Mouse (Mus musculus) adrenal gland, postnatal 4 days (tissue): ENCODE data around the gene Syt7. TPM values are rescaled to one million over a fixed set of nuclear protein-coding genes. Genes with fewer than 3 reads are reported as not detected.
A peak's percentile ranks its signal among the peaks of the same experiment; 100 is the strongest.

ENCODE experiments used
- DNase-seq, 2 experiments: peaks; one replicate each; pipeline ENCODE4 v3.0.0; 2021 to 2022; ENCODE audit warnings: low spot score in 2 of 2, mixed read lengths in 2 of 2
- total RNA-seq, 2 experiments: library from RNA; stranded (reverse); gene quantifications; 2 replicates each; pipeline ENCODE4 v1.2.3; 2021

The Syt7 gene
- total RNA-seq, 2 experiments from 2014 or later: 46.1 to 47.4 TPM

DNA sequence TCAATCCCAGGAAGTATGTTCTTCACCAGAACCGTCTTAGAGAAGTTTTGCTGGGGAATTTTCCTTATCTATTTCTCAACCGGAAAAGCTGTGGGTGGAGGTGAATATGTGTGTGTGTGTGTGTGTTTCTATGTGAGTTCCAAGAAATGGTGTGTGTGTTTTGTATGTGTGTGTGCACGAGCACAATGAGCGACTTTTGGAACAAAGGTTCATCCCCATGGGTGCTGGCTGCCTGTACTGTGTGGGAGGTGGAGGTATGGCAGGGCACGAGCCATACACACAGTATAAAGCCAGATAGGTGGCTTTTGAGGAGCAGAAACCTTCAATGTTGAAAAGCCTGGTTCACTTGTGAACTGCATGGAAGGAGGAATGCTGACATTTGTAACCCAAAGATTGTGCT is 1.2 kb upstream of the Syt7 start:
- no peak for DNase-seq

DNA sequence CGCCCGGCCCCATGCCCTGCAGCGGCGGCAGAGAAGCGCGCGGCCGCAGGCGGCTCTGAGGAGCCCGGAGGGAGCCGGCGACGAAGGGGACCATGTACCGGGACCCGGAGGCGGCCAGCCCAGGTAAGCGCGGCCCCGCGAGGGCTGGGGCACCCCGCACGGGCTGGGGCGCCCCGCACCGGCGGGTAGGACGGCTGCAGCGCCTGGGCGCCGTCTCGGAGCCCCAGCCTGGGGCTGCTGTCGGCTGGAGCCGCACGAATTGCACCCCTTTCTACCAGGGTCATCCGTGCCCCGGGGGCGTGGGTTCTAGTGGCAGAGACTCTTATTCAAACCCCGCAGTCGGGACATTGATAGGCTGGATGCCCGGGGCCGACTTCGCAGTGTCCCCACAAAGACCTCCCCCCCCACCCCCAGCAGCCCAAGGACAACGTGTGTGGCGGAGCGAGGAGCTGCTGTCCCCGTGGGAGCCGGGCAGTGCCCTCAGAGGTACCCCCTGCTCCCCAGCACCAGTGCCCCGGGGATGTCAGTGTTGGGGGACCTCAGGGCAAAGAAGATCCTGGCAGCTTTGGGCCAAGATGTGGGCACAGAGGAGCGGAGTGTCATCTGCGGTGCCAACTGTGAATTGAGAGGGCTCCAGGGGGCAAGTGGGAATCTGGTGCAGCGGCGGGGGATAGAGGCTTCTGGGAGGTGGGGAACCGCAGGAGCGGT is 655 bp downstream of the Syt7 start:
- DNase-seq: no peak

DNA sequence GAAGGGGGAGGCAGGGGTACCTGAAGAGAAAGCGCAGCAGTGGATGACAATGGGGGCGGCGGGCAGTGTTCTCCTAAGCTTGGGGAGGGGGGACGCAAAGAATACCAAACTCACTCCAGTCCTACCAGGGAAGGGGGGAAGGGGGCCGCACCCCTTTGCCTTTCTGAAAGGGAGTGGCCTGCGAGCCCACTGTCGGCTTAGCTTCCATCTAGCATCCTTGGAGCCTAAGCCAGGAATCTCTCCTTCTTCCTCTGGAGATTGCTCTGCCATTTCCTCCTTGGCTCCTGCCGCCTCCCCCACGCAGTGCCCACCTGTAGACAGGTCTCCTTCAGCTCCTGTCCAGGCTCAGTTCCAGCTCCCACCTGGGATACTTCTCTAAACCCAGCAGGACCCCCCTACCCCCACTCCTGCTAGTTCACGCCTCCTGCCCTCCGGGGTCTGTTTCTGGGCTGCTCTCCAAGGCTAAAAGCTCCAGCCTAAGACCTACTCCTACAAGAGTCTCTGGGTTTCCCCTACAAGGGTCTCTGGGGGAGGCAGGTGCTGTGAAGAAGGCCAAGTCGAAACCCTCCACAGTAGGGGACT is 1.3 kb downstream of the Syt7 start:
- DNase-seq: no peak

DNA sequence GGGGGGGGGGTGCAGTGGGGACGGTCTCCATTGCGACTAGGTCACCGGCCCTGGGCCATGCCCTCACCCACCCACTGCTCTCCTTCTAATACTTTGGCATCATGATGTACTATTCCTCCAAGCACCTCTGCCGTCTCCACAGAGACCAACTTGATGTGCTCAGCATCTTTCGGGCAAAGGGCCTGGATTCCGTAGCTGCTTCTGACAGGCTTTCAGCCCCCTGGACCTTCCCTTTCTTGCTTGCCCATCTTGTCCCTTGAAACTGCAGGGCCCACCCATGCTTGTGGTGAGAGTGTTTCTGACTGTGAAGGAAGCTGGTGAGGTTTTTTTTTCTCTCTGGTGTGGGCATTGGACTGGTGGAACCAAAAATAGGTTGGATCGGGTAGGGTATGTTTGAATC is 2.1 kb downstream of the Syt7 start:
- DNase-seq: no peak

DNA sequence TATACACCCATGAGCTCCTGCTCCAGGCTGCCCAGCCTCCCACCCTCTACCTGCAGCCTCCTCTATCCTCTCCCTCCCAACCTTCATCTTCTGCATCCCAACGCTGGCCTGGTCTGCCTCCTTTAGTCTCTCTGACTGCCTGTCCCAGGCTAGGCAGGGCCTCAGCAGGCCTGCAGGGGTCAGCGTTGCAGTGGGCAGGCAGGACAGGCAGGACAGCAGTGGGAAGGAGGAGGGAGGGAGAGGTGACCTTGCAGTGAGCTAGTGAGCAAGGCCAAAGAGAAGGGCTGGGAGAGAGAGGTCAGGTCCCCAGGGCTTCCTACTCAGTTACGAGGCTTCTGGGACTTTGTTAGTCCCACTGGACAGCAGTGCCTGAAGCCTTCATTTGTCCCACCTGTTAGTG is 3.1 kb downstream of the Syt7 start:
- peak in 1 of 2 experiments; percentile 35 for DNase-seq

DNA sequence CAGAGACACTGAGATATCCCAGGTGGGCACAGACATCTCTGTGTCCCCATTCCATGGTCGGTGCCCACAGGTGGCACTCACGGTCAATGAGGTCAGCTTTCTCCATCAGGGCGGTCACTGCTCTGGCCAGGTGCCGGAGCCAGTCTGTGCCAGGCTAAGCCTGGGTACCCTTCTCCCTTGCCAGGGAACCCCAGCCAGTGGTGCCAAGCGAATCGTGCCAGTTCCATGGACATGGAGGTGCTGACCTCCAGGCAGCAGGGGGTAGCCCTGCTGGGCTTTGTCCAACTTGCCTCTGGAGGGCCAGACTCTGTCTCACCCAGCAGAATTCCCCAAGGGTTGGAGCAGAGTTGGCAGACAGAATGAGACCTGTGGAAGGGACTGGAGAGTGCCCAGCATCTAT is 4.6 kb downstream of the Syt7 start:
- DNase-seq: no peak

DNA sequence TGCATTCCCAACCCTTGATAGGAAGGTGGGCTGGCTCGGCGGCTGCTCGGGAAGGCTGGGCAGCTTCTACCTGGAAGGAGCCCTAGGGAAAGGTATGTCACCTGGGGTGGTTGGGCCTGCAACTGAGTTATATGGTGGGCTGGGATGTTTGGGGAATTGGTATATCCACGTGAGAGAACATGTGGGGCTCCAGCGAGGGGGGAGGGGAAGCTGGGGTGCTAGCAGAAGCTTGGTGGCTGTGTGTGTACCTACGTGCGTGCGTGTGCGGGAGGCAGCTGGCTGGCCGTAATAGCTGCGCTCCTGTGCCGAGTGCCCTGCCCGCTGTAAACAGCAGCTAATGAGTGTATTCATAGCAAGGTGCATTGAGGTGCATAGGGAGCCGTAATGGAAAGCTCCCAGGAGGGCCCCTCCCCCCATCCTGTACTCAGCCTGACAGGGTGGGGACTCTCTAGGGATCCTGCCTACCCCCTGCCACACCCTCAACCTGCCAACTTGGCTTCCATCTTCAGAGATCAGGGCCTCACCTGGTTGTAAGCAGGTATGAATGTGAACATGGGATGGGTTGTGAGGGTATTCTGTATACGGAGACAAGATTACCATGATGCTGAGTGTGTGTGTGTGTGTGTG is 5.1 kb downstream of the Syt7 start:
- DNase-seq: no peak

DNA sequence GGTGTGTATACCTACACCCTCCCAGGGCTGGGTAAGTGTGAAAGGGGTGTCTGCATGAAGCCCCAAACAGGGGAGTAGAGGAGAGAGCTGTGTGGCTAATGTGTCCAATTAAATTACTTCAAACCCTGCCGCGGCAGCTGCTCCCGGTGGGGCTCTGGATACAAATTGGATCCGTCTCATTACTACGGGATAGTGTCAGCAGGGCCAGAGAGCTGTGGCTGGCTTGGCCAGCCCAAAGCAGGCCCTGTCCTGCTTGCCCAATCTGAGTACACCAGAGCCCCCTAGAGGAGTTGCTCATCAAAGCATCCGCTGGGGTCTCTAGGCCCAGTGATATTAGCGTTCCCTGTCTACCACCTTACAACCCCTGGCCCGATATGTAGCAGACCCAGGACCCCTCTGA is 6.3 kb downstream of the Syt7 start:
- no peak for DNase-seq

DNA sequence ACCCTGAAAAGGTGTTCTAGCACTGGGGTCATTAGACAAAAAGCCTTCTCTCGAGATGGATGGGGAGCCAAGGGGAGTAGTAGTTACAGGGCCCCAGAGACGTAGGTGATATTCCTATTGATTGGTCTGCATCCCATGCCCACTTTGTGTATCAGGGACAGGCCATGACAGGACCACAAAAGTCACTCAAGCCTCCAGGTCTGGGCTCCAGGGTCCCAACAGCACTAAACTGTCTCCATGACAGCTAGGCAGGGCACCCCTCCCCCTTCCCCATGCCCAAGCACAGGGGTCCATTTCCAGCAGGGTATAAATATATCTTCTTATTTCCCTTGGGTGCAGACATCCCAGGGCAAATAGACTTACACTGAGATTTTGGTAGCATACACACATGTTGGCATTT is 8.1 kb downstream of the Syt7 start:
- no peak for DNase-seq

DNA sequence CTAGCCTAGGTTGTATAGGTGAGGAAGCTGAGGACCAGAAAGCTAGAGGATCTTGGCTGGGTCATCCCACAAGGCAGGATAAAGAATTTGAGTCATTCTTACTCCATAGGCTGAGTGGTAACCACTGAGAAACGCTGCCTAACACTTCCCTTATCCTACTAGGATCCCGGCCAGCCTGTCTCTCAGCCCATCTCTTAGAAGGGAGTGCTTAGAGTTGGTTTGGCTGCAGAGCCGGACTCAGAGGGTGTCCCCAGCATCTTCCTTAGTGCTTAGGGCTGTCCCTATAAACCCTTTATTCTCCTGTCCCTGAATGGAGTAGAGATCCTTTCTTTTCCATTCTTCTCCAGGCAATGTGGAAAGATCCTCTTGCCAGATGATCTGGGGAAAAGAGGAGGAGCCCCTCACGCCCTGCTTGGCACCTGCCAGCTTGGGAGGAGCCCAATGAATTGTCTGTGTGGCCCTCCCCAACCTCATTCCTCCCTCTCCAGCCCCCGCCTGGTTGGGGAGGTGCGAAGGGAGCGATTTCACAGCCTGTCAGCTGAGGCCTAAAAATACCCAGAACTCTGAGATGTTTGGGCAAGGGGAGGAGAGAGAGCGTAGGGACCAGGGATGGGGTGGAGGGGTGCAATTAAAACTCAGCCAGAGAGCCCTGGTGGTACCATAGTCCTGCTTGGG is 8.7 kb downstream of the Syt7 start:
- DNase-seq: no peak

DNA sequence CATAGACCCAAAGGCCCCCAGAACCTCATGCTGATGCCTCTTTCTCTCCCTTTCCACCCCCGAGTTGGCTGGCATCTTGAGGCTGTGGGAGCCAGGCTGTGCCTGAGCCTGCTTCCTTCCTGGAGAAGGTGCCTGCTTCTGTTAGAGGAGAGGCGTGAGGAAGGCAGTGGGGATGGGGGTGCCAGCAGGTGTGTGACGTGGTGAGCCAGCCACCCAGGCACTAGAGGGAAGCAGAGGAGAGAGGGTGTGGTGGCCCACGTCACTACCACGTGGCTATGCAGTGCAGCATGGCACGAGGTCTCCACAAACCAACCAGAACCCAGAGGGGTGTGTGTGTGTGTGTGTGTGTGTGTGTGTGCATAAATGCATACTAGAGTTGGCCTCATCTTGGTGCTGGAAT is 9.4 kb downstream of the Syt7 start:
- DNase-seq: no peak

DNA sequence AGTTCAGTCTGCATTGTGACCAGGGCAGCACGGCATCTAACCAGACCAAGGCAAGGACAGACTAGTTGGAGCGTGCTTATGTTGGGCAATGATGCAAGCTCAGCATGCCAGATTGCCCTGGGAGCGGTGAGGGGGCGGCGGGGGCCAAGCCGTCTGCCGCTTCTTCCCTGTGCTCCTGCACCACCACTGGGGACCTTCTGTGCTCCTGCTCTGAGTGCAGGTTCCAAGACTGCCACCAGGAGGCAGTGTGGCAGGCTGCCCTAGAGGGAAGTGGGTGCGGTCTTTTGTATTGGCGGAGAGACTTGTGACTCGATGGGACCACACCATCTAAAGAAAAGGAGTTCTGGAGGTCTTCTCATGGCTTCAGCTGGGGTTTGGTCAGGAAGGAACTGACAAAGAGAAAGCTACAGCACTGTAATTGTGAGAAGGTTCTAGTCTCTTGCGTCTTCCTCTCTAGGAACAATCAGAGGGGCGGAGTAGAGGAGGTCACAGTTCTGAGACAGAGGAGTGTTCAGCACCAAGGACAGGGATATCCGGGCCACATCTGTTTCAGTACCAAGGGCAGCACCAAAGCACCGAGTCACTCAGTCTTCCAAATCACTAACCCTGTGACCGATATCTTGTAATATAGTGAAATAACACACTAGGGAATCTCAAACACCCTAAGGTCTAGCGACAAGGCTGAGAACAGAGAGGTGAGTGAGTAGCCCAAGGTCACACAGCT is 14.0 kb downstream of the Syt7 start:
- peak; percentile 42 to 44 for DNase-seq

DNA sequence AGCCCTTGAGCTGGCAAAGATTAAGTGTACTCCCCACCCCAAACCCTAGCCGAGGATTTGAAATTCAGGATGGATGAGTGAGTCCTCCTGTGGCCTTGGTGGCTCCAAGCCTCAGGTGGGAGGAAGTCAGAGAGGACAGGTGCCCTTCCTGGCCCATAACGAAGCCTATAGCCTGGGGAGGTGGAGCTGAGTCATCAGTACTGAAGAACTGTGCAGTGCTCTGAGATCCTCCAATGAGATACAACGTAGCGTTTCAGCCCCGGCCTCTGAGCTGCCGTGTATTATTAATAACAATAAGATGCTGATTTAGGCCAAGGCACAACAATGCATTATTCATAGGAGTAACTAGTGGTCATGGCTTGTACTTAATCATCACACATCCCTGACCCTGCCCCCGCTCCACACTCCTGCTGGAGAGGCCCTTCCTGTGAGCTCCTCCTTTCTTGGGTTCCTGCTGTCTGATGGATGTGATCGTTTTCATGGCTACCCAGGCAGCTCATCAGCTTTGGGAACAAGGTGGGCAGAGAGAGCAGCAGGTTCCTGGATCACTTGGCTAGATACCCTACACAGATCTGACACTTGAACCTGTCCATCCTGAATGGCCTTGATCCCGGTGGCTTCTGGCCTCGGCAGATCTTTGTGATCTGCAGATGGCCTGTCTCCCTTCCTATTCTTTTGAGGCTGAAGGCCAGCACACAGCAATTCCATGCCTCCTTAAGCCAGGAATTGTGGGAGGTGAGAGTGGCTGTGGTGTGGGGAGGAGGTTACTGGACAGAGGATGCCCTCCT is 14.9 kb downstream of the Syt7 start:
- no peak for DNase-seq

DNA sequence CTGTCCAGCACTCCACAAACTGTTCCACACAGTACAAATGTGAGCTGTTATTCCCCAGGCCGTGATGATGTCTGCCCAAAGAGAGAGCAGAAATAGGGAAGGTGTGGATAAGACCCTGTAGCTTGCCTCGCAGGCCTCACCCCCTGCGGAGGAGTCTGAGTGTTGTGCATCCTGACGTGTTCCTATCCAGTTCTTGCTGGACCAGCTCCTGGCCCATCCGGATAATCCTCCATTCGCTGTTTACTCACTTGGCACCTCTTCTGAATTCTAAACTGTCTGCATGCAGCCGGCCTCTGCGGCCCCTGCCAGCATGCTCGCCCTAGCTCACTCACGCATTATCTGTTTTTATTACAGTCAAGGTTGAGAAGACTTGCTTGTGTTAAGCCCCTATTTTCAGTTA is 15.5 kb downstream of the Syt7 start:
- DNase-seq: no peak

DNA sequence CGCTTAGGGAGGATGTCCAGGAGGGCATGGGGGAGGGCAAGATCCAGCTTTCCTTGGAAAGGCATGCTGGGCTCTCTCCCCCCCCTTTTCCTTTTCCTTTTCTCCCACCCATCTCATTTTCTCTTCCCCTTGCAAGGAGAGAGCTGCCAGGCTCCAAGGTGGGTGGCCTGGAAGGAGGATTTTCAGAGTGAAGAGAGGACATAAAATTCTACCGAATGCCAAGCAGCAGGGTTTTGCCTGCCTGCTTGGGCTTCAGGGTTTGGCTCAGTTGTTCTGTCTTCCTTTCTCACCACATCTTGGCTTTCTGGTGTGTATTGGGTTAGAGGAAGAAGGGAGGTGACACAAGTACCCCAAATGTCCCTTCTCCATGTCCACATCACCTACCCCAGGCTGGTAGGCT is 16.0 kb downstream of the Syt7 start:
- no peak for DNase-seq

DNA sequence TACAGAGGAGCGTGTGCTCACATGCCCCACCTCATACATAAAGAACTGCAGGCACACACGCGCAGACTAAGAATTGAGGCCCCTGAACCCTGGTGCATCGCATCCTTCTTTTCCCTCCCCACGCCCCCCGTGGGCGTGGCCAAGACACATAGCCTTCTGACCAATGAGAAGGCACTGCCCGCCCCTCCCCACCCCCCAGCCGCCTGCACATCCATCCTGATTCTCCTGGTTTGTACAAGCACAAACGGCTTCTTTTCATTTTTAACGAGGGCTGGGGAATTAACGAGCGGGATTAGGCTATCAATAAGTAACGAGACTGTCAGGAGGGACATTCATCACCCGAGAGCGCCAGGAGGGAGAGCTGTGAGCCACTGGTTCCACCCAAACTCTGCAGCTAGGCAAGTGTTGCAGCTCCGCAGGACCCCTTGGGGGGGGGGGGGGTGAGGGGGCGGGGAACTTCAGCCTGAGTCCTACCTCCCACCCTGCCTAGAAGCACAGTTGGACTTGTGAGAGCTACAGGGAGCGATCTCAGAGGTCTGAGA is 24.9 kb downstream of the Syt7 start:
- DNase-seq: no peak

DNA sequence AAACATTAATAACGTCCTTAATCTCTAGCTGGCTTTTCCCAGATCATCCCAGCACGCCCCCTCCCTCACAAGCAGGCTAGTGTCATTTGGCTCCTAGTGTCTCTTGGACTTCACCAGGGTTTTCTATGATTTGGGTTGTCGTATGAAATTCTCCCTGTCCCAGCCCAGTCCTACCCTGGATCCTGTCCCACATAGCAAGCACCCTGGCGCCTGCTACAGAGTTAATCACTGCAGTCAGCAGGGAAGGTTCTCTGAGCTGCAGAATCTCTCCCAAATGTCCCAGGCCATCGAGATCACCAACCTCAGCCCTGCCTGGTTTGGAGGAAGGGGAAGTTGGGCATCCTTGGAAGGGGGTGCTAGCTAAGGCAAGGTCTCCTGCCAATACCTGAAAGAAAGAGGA is 26.6 kb downstream of the Syt7 start:
- DNase-seq: no peak

DNA sequence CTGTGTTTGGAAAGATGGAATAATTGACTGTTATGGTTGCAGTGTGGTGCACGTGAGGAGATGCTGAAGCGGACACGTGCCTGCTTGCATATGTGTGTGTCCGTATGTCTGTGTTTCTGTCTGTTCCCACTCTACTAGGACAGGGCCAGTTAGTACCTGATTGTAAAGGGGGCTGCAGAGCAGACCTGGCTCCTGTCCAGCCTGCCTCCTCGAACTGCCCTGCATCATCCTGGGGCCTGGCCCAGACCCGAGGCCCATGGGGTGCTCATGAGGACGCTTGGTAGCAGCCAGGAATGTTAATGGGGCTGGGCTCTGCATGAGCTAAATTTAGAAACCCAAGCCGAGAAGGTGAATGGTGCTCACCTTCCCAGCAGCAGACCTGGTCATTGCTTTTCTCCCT is 28.0 kb downstream of the Syt7 start:
- no peak for DNase-seq

DNA sequence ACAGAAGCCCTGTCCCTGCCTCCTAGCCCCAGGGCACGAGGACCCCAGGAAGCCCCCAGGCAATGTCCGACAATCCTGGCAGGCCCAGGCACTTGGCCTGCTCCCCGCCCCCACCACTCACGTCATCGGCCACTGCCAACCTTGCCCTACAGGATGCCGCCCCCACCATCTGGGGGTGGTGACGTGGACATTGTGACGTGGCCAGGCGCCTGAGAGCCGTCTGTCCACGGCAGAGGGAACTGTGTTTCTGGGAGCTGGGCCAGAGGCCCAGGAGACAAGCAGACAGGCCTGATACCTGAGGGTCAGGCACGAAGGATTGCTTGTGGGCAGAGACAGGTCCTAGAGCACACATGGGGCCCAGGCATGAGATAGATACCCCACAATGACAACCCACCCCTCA is 28.5 kb downstream of the Syt7 start:
- DNase-seq: no peak
